Mouse (Mus musculus) lung, postnatal 0 days (tissue): Measurements from ENCODE around the gene Gm20388. TPM values are rescaled to one million over a fixed set of nuclear protein-coding genes. Genes with fewer than 3 reads are reported as not detected.
A peak's percentile ranks its signal among the peaks of the same experiment; 100 is the strongest.

ENCODE experiments used
- ATAC-seq: fragments of 200-750 bp; cut with Nextera tagmentation; 2 replicates; pipeline ENCODE4 v1.8.0; 2017; ENCODE audit warnings: moderate library complexity
- DNase-seq: peaks from one replicate; pipeline ENCODE4 v3.0.0-alpha.2; 2016; ENCODE audit warnings: low spot score
- H3K27ac ChIP-seq: fragments of 300-500 bp; sonication (generic); 2 replicates; pipeline ENCODE4 v1.5.1; 2014; ENCODE audit warnings: antibody characterized with exemption, mild to moderate bottlenecking, low read length, mixed read lengths
- H3K27me3 ChIP-seq: fragments of 300-500 bp; sonication (generic); replicated peaks from 2 replicates; pipeline ENCODE4 v1.6.1; 2014; ENCODE audit warnings: low read length, mixed read lengths; ENCODE audit not compliant: insufficient read depth
- H3K36me3 ChIP-seq: fragments of 300-500 bp; sonication (generic); 2 replicates; pipeline ENCODE4 v1.6.1; 2014; ENCODE audit warnings: low read length, mixed read lengths; ENCODE audit not compliant: insufficient read depth
- H3K4me1 ChIP-seq: fragments of 300-500 bp; sonication (generic); 2 replicates; pipeline ENCODE4 v1.6.1; 2014; ENCODE audit warnings: antibody characterized with exemption, low read depth, low read length, mixed read lengths; ENCODE audit not compliant: insufficient read depth
- H3K4me2 ChIP-seq: fragments of 300-500 bp; sonication (generic); replicated peaks from 2 replicates; pipeline ENCODE4 v1.6.1; 2014; ENCODE audit warnings: low read depth, mild to moderate bottlenecking, low read length, moderate library complexity, mixed read lengths
- H3K4me3 ChIP-seq: fragments of 300-500 bp; sonication (generic); 2 replicates; pipeline ENCODE4 v1.5.1; 2014; ENCODE audit warnings: low read depth, low read length
- H3K9ac ChIP-seq: fragments of 300-500 bp; sonication (generic); replicated peaks from 2 replicates; pipeline ENCODE4 v1.6.1; 2014; ENCODE audit warnings: low read depth, mild to moderate bottlenecking
- H3K9me3 ChIP-seq: fragments of 300-500 bp; sonication (generic); 2 replicates; pipeline ENCODE4 v1.6.1; 2016; ENCODE audit warnings: low read length, mixed read lengths
- CTCF ChIP-seq: IDR thresholded peaks from 2 replicates; pipeline ENCODE4 v1.5.1; 2016; ENCODE audit warnings: antibody characterized with exemption, mild to moderate bottlenecking
- EP300 ChIP-seq: IDR thresholded peaks from 2 replicates; pipeline ENCODE4 v1.6.1; 2016; ENCODE audit warnings: antibody characterized with exemption, mild to moderate bottlenecking, control low read depth
- WGBS: fragments of 180-500 bp; shearing (Covaris S2); extraction: QIAGEN DNeasy Blood & Tissue Kit; methylation state at CpG from one replicate; pipeline ENCODE4 v1.1.7; 2014; 5-methylcytosine and 5-hydroxymethylcytosine counted together
- polyA plus RNA-seq: library from polyadenylated mRNA; unstranded; fragments of >200 nt; fragmentation: Nextera tagmentation; extraction: Ambion mirVana; gene quantifications from 2 replicates; pipeline ENCODE4 v1.2.1, GENCODE M21; 2015

The Gm20388 gene
- polyA plus RNA-seq, 1 experiment from 2014 or later = not detected

DNA sequence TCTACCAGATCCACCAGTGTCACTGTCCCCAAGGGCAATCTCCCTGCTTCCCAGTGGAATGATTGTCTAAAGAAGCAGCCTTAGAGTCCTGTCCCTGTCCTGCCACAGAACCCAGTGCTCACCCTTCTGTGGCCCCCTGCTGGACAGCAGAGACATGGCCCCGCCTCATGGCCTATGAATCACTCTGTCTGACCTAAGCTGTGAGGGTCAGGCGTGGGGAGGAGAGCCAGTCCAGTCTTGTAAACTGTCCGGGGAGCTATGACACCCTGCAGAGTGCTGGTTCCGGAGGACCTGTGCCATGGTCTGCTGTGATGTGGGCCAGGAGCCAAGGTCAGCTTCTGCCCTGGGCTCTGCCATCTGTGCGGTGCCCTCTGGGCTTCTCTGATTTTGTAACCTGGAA is 2229.1 kb downstream of the Gm20388 start:
- Histone ChIP-seq H3K27ac (no peak overlapping the region), H3K4me2 (no peak overlapping the region), H3K9me3 (no peaks in the 10 kb centered on the region), H3K9ac (no peak overlapping the region), H3K27me3 (no peaks in the 10 kb centered on the region), H3K4me1 (no peaks in the 10 kb centered on the region), H3K36me3 (no peaks in the 10 kb centered on the region), H3K4me3 (no peak overlapping the region)
- ATAC-seq (peak; percentile 94), DNase-seq (peak; percentile 91)
- 28% methylated on average over 5 of the region's 5 CpGs for WGBS
- TF ChIP-seq CTCF (peak; percentile 98), EP300 (no peak)

DNA sequence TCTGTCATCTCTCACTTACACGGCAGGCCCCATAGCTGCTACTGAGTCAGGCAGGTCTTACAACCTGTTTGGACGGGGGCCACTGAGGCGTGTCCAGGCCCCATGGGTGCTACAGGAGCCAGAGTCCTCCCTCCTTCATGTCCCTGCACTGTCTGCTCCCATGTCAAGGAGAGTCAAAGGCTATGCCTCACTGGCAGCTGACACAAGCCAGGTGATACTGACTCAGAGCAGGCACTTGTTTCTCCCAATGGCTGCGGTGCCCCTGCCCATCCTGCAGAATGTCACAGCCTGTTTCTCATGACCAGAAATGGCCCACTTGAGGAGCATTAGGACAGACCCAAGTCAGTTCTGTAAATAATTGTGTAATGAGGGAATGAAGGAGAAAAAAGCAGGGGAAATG is 2229.8 kb downstream of the Gm20388 start:
- ATAC-seq (no peak), DNase-seq (no peak)
- TF ChIP-seq CTCF (no peak), EP300 (no peak)
- 87% methylated on average over 4 of the region's 4 CpGs for WGBS
- no peaks in the 10 kb centered on the region for H3K4me1 ChIP-seq
- H3K4me3 ChIP-seq = no peak overlapping the region
- H3K9me3 ChIP-seq = no peaks in the 10 kb centered on the region
- H3K9ac ChIP-seq = no peak overlapping the region
- H3K27me3 ChIP-seq = no peaks in the 10 kb centered on the region
- no peaks in the 10 kb centered on the region for H3K36me3 ChIP-seq
- no peak overlapping the region for H3K27ac ChIP-seq
- no peak overlapping the region for H3K4me2 ChIP-seq

DNA sequence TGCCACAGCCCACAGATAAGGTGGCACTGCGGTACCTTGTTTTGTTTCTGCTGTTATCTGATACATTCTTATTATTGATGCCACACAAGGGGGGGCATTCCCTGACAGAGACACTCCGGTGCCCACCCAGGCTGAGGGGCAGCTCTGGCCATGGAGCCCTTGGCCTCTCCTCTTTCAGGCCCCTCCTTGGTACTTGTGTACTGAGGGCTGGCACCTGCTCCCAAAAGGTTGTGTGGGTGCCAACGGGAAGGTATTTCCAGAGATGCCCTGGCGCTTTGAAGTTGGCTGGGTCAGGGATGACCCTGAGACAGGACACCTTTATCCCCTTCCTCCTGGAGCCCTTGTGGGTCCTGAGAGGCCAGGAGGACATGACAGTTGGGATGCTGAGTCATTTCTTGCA is 2231.8 kb downstream of the Gm20388 start:
- no peaks in the 10 kb centered on the region for H3K27me3 ChIP-seq
- H3K4me1 ChIP-seq = no peaks in the 10 kb centered on the region
- 84% methylated on average over 4 of the region's 4 CpGs for WGBS
- ATAC-seq = no peak
- no peak overlapping the region for H3K27ac ChIP-seq
- no peak overlapping the region for H3K4me2 ChIP-seq
- DNase-seq = no peak
- TF ChIP-seq EP300 (no peak), CTCF (no peak)
- no peak overlapping the region for H3K4me3 ChIP-seq
- no peak overlapping the region for H3K9ac ChIP-seq
- H3K9me3 ChIP-seq = no peaks in the 10 kb centered on the region
- no peaks in the 10 kb centered on the region for H3K36me3 ChIP-seq

DNA sequence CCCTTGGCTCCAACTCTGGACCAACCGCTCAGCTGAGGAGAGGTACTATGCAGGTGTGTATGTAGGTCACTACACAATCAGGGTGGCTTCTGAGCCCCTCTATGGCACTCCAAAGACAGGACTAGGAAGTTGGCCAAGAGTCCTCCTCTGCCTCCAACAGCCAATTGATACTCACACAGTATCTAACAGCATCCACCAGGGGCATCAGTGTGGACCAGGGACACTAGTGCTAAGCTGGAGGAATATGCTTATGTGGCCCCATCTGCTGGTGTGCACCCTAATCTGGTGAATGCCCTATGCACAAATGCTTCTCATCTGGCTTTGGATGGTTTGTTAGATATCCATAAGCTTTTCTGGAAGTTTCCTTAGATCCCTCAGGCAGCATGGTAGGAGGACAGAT is 2232.6 kb downstream of the Gm20388 start:
- Histone ChIP-seq H3K4me3 (no peak overlapping the region), H3K4me2 (no peak overlapping the region), H3K9me3 (no peaks in the 10 kb centered on the region), H3K36me3 (no peaks in the 10 kb centered on the region), H3K9ac (no peak overlapping the region), H3K27me3 (no peaks in the 10 kb centered on the region), H3K4me1 (no peaks in the 10 kb centered on the region), H3K27ac (no peak overlapping the region)
- TF ChIP-seq EP300 (no peak), CTCF (peak; percentile 57)
- ATAC-seq (no peak), DNase-seq (no peak)
- 94% methylated on average over 1 of the region's 1 CpGs for WGBS

DNA sequence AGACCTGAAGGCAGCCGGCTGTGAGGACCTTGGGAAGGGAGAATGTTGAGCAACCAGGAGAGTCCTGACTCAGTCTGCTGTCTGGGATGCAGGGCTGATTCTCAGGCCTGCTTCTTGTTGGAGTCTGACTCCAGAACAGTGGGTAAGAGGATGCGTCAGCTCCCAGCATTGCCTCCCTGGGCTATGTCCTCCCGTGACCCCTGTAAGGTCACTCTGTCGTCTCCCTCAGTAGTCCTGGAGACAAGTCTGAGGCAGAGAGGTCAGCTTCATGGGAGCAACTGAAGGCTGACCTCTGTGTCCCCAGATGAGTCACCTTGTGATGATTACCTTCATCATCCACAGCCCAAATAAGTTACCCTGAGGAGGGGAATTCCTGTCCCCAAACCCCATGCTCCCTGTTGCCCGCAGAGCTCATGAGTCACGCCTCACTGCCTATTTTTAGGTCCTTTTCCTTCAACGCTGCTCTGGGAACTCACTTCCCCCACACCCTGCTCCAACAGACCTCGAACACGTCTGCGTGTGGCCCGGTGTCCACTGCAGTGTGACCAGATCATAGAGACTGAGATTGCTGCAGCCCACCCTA is 2234.2 kb downstream of the Gm20388 start:
- WGBS = 48% methylated on average over 11 of the region's 11 CpGs
- H3K27ac ChIP-seq = no peak overlapping the region

DNA sequence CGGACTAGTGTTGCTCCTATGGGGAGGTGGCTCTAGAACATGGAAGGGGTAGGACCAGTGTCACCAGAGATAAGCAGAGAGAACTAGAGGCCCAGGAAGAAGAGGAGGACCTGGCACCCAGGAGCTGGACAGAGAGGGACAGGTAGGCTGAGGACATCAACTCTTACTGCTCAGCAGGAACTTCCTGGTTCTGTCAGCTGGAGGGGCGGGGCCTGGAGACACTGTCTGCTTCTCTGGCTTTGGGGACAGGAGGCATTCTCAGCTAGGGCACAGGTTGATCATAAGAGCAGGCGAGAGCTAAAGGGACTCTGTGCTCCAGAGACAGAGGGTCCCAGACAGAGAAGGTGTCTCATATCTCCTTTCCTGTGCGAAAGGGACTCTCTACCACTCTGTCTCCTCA is 2238.4 kb downstream of the Gm20388 start:
- ATAC-seq = no peak
- TF ChIP-seq CTCF (no peak), EP300 (no peak)
- 68% methylated on average over 4 of the region's 4 CpGs for WGBS

More for the DNA sequence above, 2234.2 kb downstream of the Gm20388 start:
- TF ChIP-seq EP300 = no peak
- no peak for TF ChIP-seq CTCF
- H3K4me1 ChIP-seq = no peaks in the 10 kb centered on the region
- no peak overlapping the region for H3K9ac ChIP-seq
- no peaks in the 10 kb centered on the region for H3K27me3 ChIP-seq
- no peak overlapping the region for H3K4me2 ChIP-seq
- no peak for DNase-seq
- no peak overlapping the region for H3K4me3 ChIP-seq
- H3K9me3 ChIP-seq = no peaks in the 10 kb centered on the region
- H3K36me3 ChIP-seq = no peaks in the 10 kb centered on the region
- no peak for ATAC-seq

DNA sequence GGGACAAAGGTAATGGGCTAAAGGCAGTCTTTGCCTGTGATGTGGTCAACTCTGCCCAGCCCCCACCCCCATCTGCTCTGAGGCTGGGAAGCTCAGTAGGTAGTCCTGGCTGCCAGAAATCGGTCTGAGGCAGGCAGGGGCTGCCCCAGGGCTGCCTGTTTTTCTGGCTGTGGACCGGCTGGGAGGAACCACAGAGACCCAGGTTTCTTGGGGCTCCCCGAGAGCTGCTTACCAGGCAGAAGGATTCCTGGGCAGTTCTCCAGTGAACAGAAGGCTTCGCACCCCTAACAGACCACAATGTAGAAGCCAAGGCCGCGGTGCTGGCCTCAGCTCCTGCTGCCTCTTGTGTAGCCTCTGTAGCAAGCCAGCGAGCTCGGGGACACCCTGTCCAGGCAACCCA is 2239.0 kb downstream of the Gm20388 start:
- Histone ChIP-seq H3K27me3 (no peaks in the 10 kb centered on the region), H3K4me2 (no peak overlapping the region), H3K4me1 (no peaks in the 10 kb centered on the region), H3K9ac (no peak overlapping the region), H3K36me3 (no peaks in the 10 kb centered on the region), H3K4me3 (no peak overlapping the region), H3K27ac (no peak overlapping the region), H3K9me3 (no peaks in the 10 kb centered on the region)
- 80% methylated on average over 8 of the region's 8 CpGs for WGBS
- DNase-seq = no peak
- no peak for TF ChIP-seq CTCF
- TF ChIP-seq EP300 = no peak
- ATAC-seq = no peak

More for the DNA sequence above, 2238.4 kb downstream of the Gm20388 start:
- Histone ChIP-seq H3K27ac (no peak overlapping the region), H3K27me3 (no peaks in the 10 kb centered on the region), H3K36me3 (no peaks in the 10 kb centered on the region), H3K4me3 (no peak overlapping the region), H3K4me1 (no peaks in the 10 kb centered on the region), H3K9ac (no peak overlapping the region), H3K9me3 (no peaks in the 10 kb centered on the region), H3K4me2 (no peak overlapping the region)
- no peak for DNase-seq
